Mouse (Mus musculus) ES-CJ7 (cell line): ENCODE measurements around the gene Ankrd23.

Experiments
- DNase-seq: peaks from one replicate; pipeline ENCODE4 v3.0.0; 2011; ENCODE audit warnings: low read depth, low spot score

Gene Ankrd23

GRCm38 (mm10) chr1:36563632-36564031 is 26.9 kb upstream of the Ankrd23 start:
- no peak for DNase-seq

DNA sequence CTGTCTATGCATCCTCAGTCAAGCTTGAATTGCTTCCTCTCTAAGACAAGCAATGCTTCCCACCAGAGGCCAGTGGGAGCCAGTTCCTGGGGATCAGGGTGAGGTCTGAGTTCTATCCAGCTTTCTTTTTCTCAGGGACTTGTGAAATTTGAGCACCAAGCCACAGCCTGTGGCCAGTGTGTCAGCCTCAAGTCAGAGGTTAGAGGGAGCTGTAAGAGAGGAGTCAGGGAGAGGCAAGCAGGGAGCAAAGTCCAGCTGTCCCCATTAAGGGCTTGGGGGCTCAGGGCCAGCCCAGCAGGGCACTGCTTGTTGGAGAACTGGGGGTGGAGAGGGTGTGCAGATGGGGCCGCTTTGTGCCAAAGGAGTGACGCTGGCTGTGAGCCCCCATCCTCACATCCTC is 26.5 kb upstream of the Ankrd23 start:
- DNase-seq: no peak

- no peak for DNase-seq
Observed at GRCm38 (mm10) chr1:36562388-36562787, 25.7 kb upstream of the Ankrd23 start.

- DNase-seq: no peak
Observed at GRCm38 (mm10) chr1:36560903-36561302, 24.2 kb upstream of the Ankrd23 start.

- DNase-seq: no peak
Observed at GRCm38 (mm10) chr1:36559888-36560287, 23.2 kb upstream of the Ankrd23 start.

DNA sequence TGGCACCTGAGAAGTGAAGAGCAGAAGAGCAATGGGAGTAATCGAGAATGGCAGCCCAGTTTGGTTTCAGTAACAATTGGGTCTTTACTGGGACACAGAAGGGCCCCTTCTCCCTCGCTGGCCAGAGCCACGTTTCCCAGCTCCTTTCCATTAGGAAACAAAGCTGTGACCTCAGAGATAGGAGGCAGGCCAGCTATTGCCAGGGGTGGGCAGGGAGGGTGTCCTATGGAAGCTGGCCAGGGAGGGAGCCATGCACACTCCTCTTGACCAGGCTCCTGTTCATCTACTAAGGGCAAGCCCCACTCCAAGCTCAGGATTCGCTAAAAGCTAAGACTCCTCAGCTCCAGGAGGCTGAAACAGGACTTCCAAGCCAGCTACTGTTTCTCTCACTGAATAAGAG is 22.6 kb upstream of the Ankrd23 start:
- no peak for DNase-seq

DNA sequence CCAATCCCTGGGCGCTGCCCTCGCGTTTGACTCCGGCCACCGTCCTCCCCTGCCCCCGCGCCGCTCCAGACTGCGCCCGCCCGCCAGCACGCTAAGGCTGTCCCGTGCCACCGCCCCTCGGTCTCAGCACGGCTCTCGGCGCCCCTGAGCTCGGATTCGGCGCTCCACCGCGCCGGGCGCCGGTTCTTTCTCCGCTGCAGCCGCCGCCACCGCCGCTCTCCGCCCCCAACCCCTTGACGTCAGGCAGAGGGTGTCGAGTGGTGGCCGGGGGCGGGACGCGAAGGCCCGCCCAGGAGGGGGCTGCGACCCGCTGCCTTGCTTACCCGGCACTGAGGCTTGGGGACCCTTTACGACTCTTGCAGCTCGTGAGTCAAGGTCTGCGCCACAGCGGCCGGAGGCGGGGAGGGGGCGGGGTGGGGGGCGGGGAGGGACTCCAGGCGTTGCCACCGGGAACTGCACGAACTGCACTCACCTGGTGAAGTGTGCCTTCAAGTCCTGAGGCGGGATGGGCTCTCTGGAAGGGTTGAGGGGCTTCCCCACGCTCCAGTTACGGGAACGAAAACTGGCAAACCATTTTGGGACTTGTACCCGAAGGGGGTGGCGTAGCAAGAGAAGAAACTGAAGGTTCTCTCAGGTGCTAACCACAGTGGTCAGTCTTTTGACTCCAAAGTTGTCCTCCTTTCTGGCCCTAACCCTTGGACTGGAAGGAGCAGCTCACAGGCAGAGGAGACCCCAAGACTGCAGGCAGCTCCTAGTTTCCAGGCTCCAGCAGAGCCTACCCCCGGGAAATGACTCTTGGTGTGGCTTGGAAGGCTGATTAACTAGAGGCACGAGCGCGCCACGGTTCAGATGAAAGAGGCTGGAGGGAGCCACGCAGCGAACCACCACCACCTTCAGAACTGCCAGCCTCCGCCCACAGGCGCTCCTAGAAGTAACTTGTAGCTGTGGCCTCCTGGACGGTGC is 21.6 kb upstream of the Ankrd23 start, which contains the start of gene Sema4c:
Gene Sema4c, minus strand, starts transcription at position 319 of the 963 bp plus-strand sequence.
- DNase-seq: peak; percentile 86

GRCm38 (mm10) chr1:36557457-36558011 is 20.9 kb upstream of the Ankrd23 start:
- DNase-seq: no peak

DNA sequence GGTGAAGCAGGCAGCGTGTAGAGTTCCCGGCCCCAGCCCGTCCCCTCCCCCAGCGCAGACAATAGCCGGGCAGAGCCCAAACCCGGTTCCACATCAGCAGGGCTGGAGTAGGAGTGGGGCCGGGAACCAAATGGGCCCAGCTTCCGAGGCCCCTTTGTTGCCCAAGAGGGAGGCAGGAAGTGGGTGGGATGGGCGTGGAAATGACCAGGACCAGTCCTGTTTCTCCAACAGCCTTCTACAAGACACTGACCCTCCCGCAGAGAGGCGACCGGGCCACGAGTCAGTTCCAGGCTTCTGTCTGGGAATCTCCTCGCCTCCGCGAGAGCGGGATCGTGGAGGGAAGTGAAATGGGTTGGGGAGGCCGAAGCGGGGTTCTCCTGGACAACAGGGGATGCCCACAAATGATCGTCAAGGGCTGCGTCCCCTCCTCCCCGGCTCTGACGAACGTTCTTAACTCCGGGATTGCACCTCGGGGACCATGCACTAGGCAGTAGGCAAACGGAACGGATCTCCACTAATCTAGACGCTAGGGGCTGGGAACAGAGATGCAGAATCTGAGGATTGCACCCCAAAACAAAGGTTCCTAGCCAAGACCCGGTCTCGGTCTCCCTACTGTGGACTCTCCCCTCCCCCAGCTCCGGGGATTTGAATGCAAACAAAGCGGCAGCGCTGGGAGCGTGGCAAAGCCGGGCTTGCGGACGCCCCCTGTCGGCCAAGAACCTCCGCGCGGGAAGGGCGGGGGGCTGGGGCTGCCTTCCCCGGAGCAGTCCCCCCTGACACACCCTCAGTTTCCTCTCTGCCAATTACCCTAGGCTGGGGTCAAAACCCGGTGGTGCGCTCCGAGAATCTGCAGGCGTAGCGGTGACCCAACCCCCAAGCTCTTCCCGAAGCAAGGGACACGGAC is 20.1 kb upstream of the Ankrd23 start:
- peak; percentile 94 for DNase-seq

DNA sequence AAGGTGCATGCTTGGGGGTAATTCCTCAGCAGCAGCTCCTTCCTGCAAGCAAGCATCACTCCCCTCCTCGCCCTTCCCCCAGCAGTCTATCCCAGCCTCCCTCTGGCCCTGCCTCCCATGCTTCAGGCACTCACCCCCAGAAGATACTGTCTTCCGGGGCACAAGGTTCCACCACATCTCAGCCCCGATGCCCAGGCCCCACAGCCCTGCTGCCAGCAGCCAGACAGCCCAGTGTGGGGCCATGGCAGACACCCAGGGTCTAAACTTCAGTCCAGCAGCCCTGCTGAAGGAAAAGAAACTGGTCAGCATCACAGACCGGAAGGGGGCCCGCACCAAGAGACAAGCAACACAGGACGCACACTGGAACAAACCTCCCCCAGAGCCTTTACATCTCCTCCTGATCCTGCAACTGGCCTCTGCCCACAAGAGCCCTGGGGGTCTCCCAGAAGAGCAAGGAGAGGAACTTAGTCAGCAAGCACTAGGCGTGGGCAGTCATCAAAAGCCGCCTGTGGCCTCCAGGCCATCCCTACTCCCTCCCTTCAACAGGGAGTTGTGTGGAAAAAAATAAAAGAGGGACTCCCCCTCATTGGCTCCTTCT is 19.2 kb upstream of the Ankrd23 start:
- DNase-seq: no peak

DNA sequence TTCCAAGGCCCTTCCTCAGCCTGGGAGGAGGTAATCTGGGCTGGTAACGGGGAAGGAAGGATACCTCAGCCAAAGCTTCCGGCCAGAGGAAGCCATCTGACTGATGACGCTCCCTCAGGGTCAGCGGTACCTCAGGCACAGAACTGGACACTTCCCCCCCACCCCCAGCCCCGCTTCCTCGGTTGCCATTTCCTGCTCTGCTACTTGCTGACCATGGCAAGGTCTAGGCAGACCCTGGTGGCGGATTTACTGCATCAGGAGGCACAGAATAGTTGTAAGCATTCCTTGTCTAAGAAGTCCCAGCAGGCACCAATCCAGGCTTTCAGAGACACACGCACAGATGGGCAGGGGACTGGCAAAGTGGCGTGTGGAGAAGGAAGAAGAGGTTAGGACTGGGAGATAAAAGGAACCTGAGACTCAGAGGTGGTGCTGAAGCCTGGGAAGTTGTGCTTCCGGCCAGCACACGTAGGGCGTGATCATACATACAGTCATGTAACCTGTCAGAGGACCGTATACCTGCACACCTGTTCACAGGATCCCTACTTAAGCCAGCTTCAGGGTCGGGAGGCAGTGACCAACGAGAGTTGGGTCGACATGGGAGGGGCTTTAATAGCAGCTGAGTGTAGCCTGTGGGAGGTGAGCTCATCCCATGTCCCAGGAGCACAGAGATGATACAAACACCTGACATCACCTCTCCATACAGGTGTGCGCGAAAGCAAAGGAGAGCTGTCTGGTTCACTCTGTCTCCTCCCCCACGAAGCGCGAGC is 18.1 kb upstream of the Ankrd23 start:
- DNase-seq: no peak

- no peak for DNase-seq
Observed at GRCm38 (mm10) chr1:36552506-36552905, 15.8 kb upstream of the Ankrd23 start.

GRCm38 (mm10) chr1:36551904-36552303 is 15.2 kb upstream of the Ankrd23 start:
- DNase-seq: no peak

GRCm38 (mm10) chr1:36550075-36550863 is 13.6 kb upstream of the Ankrd23 start:
- DNase-seq: no peak

DNA sequence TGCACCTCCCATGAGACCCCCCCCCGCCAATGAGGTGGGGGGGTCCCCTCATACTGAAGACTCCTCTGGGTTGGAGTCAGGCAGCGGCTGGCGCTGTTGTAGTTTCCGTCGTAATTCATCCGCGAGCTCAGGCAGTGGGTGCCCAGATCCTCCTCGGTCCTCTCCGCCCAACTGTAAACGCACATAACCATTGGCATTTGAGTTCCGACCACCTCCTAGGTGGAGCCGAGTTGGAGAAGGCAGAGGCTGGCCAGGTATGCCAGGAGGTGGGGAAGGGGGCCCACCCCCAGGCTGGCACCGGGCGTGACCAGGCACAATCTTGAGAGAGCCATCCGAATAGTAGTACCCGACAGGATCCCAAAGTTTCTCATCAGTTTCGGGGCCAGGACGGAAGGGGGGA is 12.8 kb upstream of the Ankrd23 start:
- no peak for DNase-seq

GRCm38 (mm10) chr1:36548771-36549170 is 12.1 kb upstream of the Ankrd23 start:
- DNase-seq: no peak

- no peak for DNase-seq
Observed at GRCm38 (mm10) chr1:36547981-36548598, 11.4 kb upstream of the Ankrd23 start.

DNA sequence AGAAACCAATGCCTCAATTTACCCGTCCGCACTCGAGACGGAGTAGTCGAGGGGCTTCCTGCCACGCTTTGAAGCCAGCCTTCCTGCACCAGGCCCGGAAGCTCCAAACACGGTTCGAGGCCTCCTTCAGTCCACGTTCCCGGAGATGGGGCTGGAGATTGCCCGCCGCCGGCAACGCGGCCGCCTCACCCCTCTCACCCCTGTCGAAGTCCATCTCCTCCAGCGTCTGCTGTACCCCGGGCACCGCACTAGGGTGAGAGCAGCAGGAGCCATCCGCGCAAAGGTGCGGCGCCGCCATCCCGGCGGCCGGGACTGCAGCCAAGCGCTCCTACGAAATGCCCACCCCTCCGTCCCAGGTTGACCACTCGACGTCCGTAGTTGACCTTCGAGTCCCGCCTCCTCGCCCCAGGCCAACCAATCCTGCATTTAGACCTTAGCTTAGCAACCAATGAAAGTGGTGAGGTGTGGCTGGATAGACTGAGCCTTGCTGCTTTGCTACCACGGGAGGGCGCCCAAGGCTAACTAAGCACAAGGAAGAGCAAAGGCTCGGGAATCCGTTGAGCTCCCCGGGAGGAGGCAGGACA is 10.3 kb upstream of the Ankrd23 start, which contains the start of gene Ankrd39:
Gene Ankrd39, minus strand, starts transcription at position 558 of the 584 bp plus-strand sequence.
- DNase-seq: peak; percentile 100
